ENCODE assay signal across 9 mouse cellular contexts in the genomic region with DNA sequence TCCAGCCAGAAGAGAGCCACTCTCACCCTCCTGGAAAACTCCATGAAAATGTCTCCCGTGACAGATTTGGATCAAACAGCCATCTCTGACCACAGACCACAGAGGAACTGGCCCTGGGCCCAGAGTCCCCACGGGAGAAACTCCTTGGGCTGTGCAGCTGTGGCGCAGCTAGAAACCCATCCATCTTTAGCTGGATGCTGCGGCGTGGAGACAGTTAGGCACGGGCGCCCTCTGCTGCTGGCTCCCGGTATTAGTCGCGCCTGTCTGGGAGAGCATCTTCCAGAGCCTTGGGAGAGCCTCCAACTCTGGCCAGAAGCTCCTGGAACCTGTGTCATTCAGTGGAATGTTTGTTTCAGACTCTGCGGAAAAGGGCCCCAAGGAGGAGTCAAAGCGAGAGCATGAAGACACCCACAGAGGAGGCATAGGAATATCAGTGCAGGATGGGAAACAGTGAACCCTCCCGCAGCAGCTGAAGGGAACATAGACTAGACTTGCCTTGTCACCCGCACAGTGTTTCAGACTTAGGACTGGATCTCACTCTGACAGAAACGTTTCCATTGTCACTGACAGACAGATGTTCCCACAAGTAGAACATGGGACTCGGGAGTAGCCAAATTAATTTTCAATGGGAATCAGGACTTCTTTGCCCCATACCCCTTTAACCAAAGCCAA. TPM values are rescaled to one million over a fixed set of nuclear protein-coding genes. Genes with fewer than 3 reads are reported as not detected.
DNase-seq lines count a peak whose midpoint lies in the region; ATAC-seq lines count a peak whose summit lies in the region.
"Had no signal": no experiment of that assay in that cellular context is flagged by ENCODE, and none has a peak within 500 bp of the region (broad histone marks: within the 10 kb centered on the region; RNA-seq: fewer than 3 reads in every experiment).

No protein-coding gene starts in this region.

- H3K27ac ChIP-seq in hindbrain, embryonic 14.5 days = no peak overlapping the region

- H3K27me3 ChIP-seq in hindbrain, embryonic 14.5 days (ENCODE audit: control insufficient read depth, insufficient read depth, low read length) = 0 out of 2 replicates have a peak, but pooled peaks cover 3% of the 10 kb centered on the region

- no peaks in the 10 kb centered on the region for H3K36me3 ChIP-seq in hindbrain, embryonic 14.5 days (replicated peaks; ENCODE audit: control insufficient read depth, insufficient read depth)

- no peak overlapping the region for H3K9ac ChIP-seq in hindbrain, embryonic 14.5 days

- no peak overlapping the region for H3K4me3 ChIP-seq in hindbrain, embryonic 14.5 days (replicated peaks; ENCODE audit: low read length)

- H3K9me3 ChIP-seq in hindbrain, embryonic 14.5 days (ENCODE audit: control insufficient read depth, low read length) = no peaks in the 10 kb centered on the region

- 19% methylated on average over 16 of the region's 16 CpGs for WGBS in hindbrain, embryonic 14.5 days

- peak; percentile 82 for ATAC-seq in hindbrain, embryonic 14.5 days (ENCODE audit: low FRiP score)

- no peak overlapping the region for H3K4me2 ChIP-seq in hindbrain, embryonic 14.5 days (replicated peaks)

- H3K4me1 ChIP-seq in hindbrain, embryonic 14.5 days (replicated peaks; ENCODE audit: control insufficient read depth, insufficient read depth, low read length) = no peaks in the 10 kb centered on the region

- DNase-seq in NIH3T3 (ENCODE audit: low read depth) = peak; percentile 89
- peak; percentile 50 for DNase-seq in cerebellum, adult 9-11 months
- peak; percentile 53 to 96 for DNase-seq in frontal cortex, adult 2 months (ENCODE audit: extremely low spot score in 1 of 2, low spot score in 1 of 2)
- peak; percentile 92 for DNase-seq in hindbrain, embryonic 14.5 days (ENCODE audit: low spot score)
- DNase-seq in layer of hippocampus, postnatal 25 days (ENCODE audit: extremely low spot score in 1 of 2, low spot score in 1 of 2) = peak; percentile 92 to 99
- DNase-seq in lung, postnatal 4 days = peak; percentile 75 to 81
- peak; percentile 84 to 92 for DNase-seq in right cerebral cortex, postnatal 10 days (ENCODE audit: low spot score in 2 of 2)
- peak; percentile 63 to 81 for DNase-seq in urinary bladder, postnatal 36 days (ENCODE audit: low spot score in 2 of 2)

RNA-seq across cellular contexts. Expression of gene Lmx1a, which starts 44.0 kb away (rescaled TPM):
- polyA plus RNA-seq in frontal cortex, adult 2 months (2012; rRNA removed) = not detected in 2 replicates
- polyA plus RNA-seq in hindbrain, embryonic 14.5 days (2014; fragmentation: Nextera tagmentation; extraction: Ambion mirVana) = 3.3 and 4.7 TPM in 2 replicates
- total RNA-seq in layer of hippocampus, postnatal 25 days (2021) = under 1 TPM; 0.07 to 0.09 TPM
- polyA plus RNA-seq: heart, embryonic 14.5 days had no signal

RNA-seq across cellular contexts. Expression of gene Rxrg, which starts 46.8 kb away (rescaled TPM):
- 11.7 and 12.6 TPM in 2 replicates for polyA plus RNA-seq in frontal cortex, adult 2 months (2012; rRNA removed)
- polyA plus RNA-seq in hindbrain, embryonic 14.5 days (2014; fragmentation: Nextera tagmentation; extraction: Ambion mirVana) = 9.3 and 12.7 TPM in 2 replicates
- 1 to 10 TPM; 5.9 to 8.1 TPM for total RNA-seq in layer of hippocampus, postnatal 25 days (2021)
